16 mouse cellular contexts compared by ENCODE assay signal in genomic region chr9:110263181-110263580, GRCm38 (mm10).
"Had no signal": no experiment of that assay in that cellular context is flagged by ENCODE, and none has a peak within 500 bp of the region (broad histone marks: within the 10 kb centered on the region; RNA-seq: fewer than 3 reads in every experiment).

No protein-coding gene starts in this region.

- H3K4me1 ChIP-seq: limb, embryonic 15.5 days; liver, embryonic 12.5 days; megakaryocyte, embryonic 14.5 days; midbrain, embryonic 12.5 days had no signal

- H3K9me3 ChIP-seq: limb, embryonic 15.5 days; liver, embryonic 12.5 days; midbrain, embryonic 12.5 days had no signal

- H3K4me2 ChIP-seq: limb, embryonic 15.5 days; liver, embryonic 12.5 days; lung, embryonic 14.5 days; midbrain, embryonic 12.5 days had no signal

- H3K27me3 ChIP-seq: limb, embryonic 15.5 days; liver, embryonic 12.5 days; midbrain, embryonic 12.5 days had no signal

- H3K27ac ChIP-seq: kidney, postnatal 0 days; limb, embryonic 15.5 days; liver, embryonic 12.5 days; macrophage; midbrain, embryonic 12.5 days had no signal

- ATAC-seq: liver, embryonic 12.5 days had no signal

- H3K4me3 ChIP-seq: limb, embryonic 15.5 days; liver, embryonic 12.5 days; megakaryocyte, embryonic 14.5 days; midbrain, embryonic 12.5 days had no signal

- DNase-seq: kidney, adult 9 months; kidney, postnatal 36 days; layer of hippocampus, adult 9-11 months; layer of hippocampus, postnatal 36 days; lung, embryonic 14.5 days; lung, postnatal 14 days; right cerebral cortex, adult 18-20 months; right cerebral cortex, postnatal 25 days; thymus, adult 18-20 months; thymus, postnatal 14 days had no signal

- H3K9ac ChIP-seq: limb, embryonic 15.5 days; liver, embryonic 12.5 days; lung, embryonic 14.5 days; midbrain, embryonic 12.5 days had no signal

- H3K36me3 ChIP-seq: limb, embryonic 15.5 days; liver, embryonic 12.5 days had no signal
